8 mouse cellular contexts compared by ENCODE assay signal in genomic region chr12:76368201-76368789, GRCm38 (mm10). TPM values are rescaled to one million over a fixed set of nuclear protein-coding genes. Genes with fewer than 3 reads are reported as not detected.
DNase-seq lines count a peak whose midpoint lies in the region; ATAC-seq lines count a peak whose summit lies in the region.

No protein-coding gene starts in this region.

- 12% methylated on average over 9 of the region's 9 CpGs for WGBS in intestine, embryonic 14.5 days
- WGBS in neural tube, embryonic 12.5 days = 5% methylated on average over 9 of the region's 9 CpGs

- H3K27me3 ChIP-seq in intestine, embryonic 14.5 days (replicated peaks; ENCODE audit: control insufficient read depth, insufficient read depth, low read length) = no peaks in the 10 kb centered on the region
- no peaks in the 10 kb centered on the region for H3K27me3 ChIP-seq in neural tube, embryonic 12.5 days (replicated peaks)

- H3K4me1 ChIP-seq in intestine, embryonic 14.5 days (replicated peaks; ENCODE audit: control insufficient read depth, insufficient read depth, low read length) = peaks cover 31% of the 10 kb centered on the region
- peaks cover 36% of the 10 kb centered on the region for H3K4me1 ChIP-seq in neural tube, embryonic 12.5 days

- peak overlapping the region; percentile 94 for H3K4me2 ChIP-seq in intestine, embryonic 14.5 days (ENCODE audit: low read length)
- peak overlapping the region; percentile 87 for H3K4me2 ChIP-seq in neural tube, embryonic 12.5 days (replicated peaks)

- peak; percentile 22 for DNase-seq in embryo, embryonic 10 days (ENCODE audit: low spot score)
- DNase-seq in embryo, embryonic 11 days = no peak
- peak; percentile 13 for DNase-seq in thymus, postnatal 0 days (ENCODE audit: low spot score)
- DNase-seq in thymus, postnatal 36 days = no peak
- no peak for DNase-seq in intestine, embryonic 14.5 days (ENCODE audit: low spot score)
- DNase-seq in adrenal gland, adult 18-20 months (ENCODE audit: low spot score in 2 of 2) = no peak
- no peak for DNase-seq in right cerebral cortex, postnatal 4 days

- H3K4me3 ChIP-seq in intestine, embryonic 14.5 days (ENCODE audit: low read depth, low read length) = peak overlapping the region; percentile 96
- peak overlapping the region; percentile 86 for H3K4me3 ChIP-seq in neural tube, embryonic 12.5 days

- peak overlapping the region; percentile 99 for H3K9ac ChIP-seq in intestine, embryonic 14.5 days (ENCODE audit: low read length)
- H3K9ac ChIP-seq in neural tube, embryonic 12.5 days = peak overlapping the region; percentile 97

- ATAC-seq in intestine, embryonic 14.5 days (replicated peaks; ENCODE audit: low FRiP score, low TSS enrichment, low read depth) = no peak
- ATAC-seq in neural tube, embryonic 12.5 days (ENCODE audit: low FRiP score, low read depth) = no peak

- H3K9me3 ChIP-seq in intestine, embryonic 14.5 days (ENCODE audit: control insufficient read depth, low read length) = no peaks in the 10 kb centered on the region
- no peaks in the 10 kb centered on the region for H3K9me3 ChIP-seq in neural tube, embryonic 12.5 days

- peak overlapping the region; percentile 100; the same call in 1 of the 2 replicates for H3K27ac ChIP-seq in intestine, embryonic 14.5 days (ENCODE audit: low read depth)
- no peak overlapping the region for H3K27ac ChIP-seq in neural tube, embryonic 12.5 days

- no peaks in the 10 kb centered on the region for H3K36me3 ChIP-seq in intestine, embryonic 14.5 days (ENCODE audit: control insufficient read depth, insufficient read depth, low read length)
- no peaks in the 10 kb centered on the region for H3K36me3 ChIP-seq in neural tube, embryonic 12.5 days

RNA-seq across cellular contexts. Expression of gene Zbtb25, which starts 1.1 kb away (rescaled TPM):
- polyA plus RNA-seq in thymus, postnatal 0 days (2015; fragmentation: Nextera tagmentation; extraction: Ambion mirVana) = 27.0 and 28.8 TPM in 2 replicates
- 16.1 and 17.7 TPM in 2 replicates for polyA plus RNA-seq in intestine, embryonic 14.5 days (2014; fragmentation: Nextera tagmentation; extraction: Ambion mirVana)
- polyA plus RNA-seq in neural tube, embryonic 12.5 days (2016; fragmentation: Nextera tagmentation; extraction: Ambion mirVana) = 15.1 and 17.9 TPM in 2 replicates
- 1 to 10 TPM; 5.9 to 6.1 TPM for total RNA-seq in adrenal gland, adult 18-20 months (2021)

RNA-seq across cellular contexts. Expression of gene Zbtb1, which starts 1.8 kb away (rescaled TPM):
- polyA plus RNA-seq in thymus, postnatal 0 days (2015; fragmentation: Nextera tagmentation; extraction: Ambion mirVana) = 13.9 and 15.5 TPM in 2 replicates
- polyA plus RNA-seq in intestine, embryonic 14.5 days (2014; fragmentation: Nextera tagmentation; extraction: Ambion mirVana) = 9.4 and 10.0 TPM in 2 replicates
- 7.0 and 7.1 TPM in 2 replicates for polyA plus RNA-seq in neural tube, embryonic 12.5 days (2016; fragmentation: Nextera tagmentation; extraction: Ambion mirVana)
- 1 to 10 TPM; 4.1 to 4.7 TPM for total RNA-seq in adrenal gland, adult 18-20 months (2021)

RNA-seq across cellular contexts. Expression of gene Hspa2, which starts 35.7 kb away (rescaled TPM):
- 3.5 and 4.2 TPM in 2 replicates for polyA plus RNA-seq in thymus, postnatal 0 days (2015; fragmentation: Nextera tagmentation; extraction: Ambion mirVana)
- 9.2 and 10.3 TPM in 2 replicates for polyA plus RNA-seq in intestine, embryonic 14.5 days (2014; fragmentation: Nextera tagmentation; extraction: Ambion mirVana)
- 5.2 and 5.6 TPM in 2 replicates for polyA plus RNA-seq in neural tube, embryonic 12.5 days (2016; fragmentation: Nextera tagmentation; extraction: Ambion mirVana)
- total RNA-seq in adrenal gland, adult 18-20 months (2021) = 10 to 100 TPM; 18.9 to 20.6 TPM

RNA-seq across cellular contexts. Expression of gene Akap5, which starts 43.6 kb away (rescaled TPM):
- polyA plus RNA-seq in thymus, postnatal 0 days (2015; fragmentation: Nextera tagmentation; extraction: Ambion mirVana) = 0.21 and 0.38 TPM in 2 replicates
- polyA plus RNA-seq in intestine, embryonic 14.5 days (2014; fragmentation: Nextera tagmentation; extraction: Ambion mirVana) = 4.2 and 5.1 TPM in 2 replicates
- 5.0 and 5.8 TPM in 2 replicates for polyA plus RNA-seq in neural tube, embryonic 12.5 days (2016; fragmentation: Nextera tagmentation; extraction: Ambion mirVana)
- under 1 TPM; 0.33 to 0.54 TPM for total RNA-seq in adrenal gland, adult 18-20 months (2021)

RNA-seq across cellular contexts. Expression of gene Ppp1r36, which starts 49.0 kb away (rescaled TPM):
- 0.26 and 0.32 TPM in 2 replicates for polyA plus RNA-seq in thymus, postnatal 0 days (2015; fragmentation: Nextera tagmentation; extraction: Ambion mirVana)
- polyA plus RNA-seq in intestine, embryonic 14.5 days (2014; fragmentation: Nextera tagmentation; extraction: Ambion mirVana) = 1.4 and 1.9 TPM in 2 replicates
- polyA plus RNA-seq in neural tube, embryonic 12.5 days (2016; fragmentation: Nextera tagmentation; extraction: Ambion mirVana) = 0.75 and 0.83 TPM in 2 replicates
- under 1 TPM; 0.27 to 0.32 TPM for total RNA-seq in adrenal gland, adult 18-20 months (2021)

Comparison
In these comparisons a context has a peak if more than half of its experiments do, and no peak if none do; other contexts are left out.
1. DNase-seq: peak in embryo, embryonic 10 days (single experiment) and thymus, postnatal 0 days (single experiment); none in embryo, embryonic 11 days (single experiment), thymus, postnatal 36 days (0 of 2), intestine, embryonic 14.5 days (single experiment), adrenal gland, adult 18-20 months (0 of 2) and right cerebral cortex, postnatal 4 days (single experiment).